Mouse (Mus musculus): ENCODE measurements at regions not wholly inside any gene's neighbourhood (a gene's known extent, or its start where the extent isn't known, plus 50 kb on each side); places are given as distances from the start of the nearest gene placed in this dataset.

DNA sequence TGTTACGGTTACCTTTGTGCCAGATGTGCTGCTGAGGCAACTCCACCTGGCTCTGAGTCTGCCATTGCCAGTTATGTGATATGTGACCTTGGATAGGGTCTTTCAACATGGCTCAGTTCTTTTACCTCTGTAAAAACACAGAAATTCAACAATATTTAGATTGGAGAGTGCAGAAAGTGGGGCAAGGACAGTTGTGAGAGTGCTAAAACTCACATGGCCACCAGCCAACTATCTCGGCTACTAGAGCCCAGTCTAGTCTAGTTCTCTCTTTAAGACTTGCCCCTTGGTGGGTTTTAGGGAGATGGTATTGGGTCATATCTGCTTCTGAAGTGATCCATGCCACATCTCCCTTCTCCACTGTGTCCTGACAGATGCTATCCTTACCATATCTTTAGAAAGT is 233.0 kb downstream of the Phf14 start:
- DNase-seq (ENCODE audit: low spot score): no peak

DNA sequence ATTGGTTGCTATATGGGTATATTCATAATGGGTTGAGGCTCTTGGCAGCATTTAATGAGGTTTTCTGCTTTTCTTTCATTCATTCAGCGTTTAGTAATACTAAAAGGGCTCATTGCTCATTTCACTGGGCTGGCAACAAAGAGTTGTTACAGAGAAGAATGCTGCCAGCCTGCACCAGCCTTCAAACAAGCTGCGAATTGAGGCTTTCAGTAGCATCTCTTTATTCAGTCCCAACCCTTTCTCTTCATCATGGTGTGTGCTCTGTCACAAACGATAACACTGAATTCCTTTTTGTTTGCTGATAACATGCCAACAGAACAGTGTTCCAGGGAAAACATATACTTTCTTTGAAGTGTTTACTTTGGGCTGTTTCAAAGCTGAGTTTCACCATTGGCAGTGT is 237.6 kb downstream of the Phf14 start:
- DNase-seq (ENCODE audit: low spot score): no peak

DNA sequence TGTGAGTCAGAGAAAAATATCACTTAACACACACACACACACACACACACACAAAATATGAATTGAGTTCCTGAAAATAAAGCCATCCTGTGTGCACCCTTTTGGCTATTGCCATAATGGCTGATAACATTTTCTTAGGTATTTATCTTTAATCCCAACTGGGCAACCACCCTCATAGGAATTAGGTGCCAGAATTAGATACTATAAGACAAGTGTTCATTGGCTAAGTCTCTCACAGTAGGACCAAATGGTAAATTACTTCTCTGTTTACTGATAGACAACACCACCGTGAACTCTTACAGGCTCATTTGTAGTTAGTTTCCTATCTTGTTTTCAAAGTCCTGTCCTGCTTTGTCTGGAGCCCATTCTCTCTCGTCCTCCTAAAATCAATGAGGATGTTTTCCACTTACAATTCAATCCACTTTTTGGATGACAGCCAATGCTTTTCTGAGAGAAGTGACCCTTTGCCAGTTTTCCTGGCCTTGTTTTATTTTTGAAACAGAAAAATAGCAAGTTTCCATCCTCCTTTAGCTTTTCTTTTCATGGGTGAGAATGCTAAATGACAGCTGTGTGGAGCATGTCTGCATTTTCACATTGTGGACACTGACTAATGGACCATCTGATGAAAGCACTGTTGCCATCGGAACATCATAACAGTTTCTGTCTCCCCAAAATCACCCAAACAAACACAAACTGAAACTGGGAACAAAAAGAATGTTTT is 243.2 kb downstream of the Phf14 start:
- DNase-seq (ENCODE audit: low spot score): no peak

DNA sequence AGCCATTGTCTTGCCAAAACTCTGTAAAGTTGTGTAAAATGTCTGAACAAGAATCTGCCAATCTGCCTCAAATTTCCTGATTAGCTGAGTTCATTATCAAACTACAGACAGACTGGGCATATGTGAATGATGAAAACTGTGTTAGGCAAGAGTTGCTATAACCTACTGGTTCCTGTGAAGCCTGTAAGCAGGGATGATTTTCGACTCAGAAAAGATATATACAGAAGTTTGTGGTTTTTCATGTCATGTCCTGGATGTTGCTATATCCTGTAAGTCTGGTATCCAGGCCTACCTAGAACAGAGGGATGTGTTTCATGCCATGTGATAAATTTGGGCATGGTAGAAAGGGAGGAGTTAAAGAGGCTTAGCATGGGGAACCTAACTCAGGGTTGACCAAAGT is 256.4 kb downstream of the Phf14 start:
- DNase-seq (ENCODE audit: low spot score): no peak

GRCm38 (mm10) chr6:12168533-12168932 is 260.9 kb downstream of the Phf14 start:
- DNase-seq (ENCODE audit: low spot score): no peak

DNA sequence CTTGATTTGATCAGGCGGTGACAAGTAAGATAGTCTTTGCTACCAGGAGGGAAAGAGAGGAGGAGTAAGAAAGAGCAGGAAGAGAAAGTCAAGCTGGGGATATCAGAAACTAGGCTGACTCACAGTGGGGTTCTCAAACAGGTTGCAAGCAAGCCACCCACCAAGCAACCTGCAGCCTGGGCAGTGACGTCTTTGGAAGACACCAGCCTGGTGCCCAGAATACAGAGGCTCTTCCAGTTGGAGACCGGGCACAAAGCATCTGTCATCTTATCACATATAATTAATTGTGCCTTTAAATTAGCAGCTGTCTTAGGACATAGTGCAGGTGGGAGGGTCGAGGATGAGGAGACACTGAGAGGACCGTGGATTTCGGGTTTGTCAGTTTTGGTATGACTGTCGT is 261.8 kb downstream of the Phf14 start:
- DNase-seq (ENCODE audit: low spot score): no peak

- no peak for DNase-seq (ENCODE audit: low spot score)
These were observed 263.1 kb downstream of the Phf14 start for GRCm38 (mm10) chr6:12170722-12171121.

DNA sequence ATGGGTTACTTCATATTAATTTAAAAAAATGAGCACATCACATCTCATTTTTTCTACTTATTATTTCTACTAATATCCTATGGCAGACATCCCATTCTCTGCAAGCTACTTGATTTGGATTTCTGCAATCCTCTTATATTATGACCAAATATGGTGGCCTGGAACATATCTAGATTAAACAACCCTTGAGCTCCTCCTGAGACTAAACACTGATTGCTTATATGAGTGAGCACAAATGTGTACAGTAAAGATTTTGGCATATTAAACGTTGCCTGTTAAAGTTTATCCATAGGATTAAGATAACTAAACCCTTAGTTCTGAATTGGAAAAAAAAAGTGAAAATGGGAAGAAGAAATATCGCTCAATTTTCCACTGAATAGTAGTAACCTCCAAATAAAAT is 263.6 kb downstream of the Phf14 start:
- no peak for DNase-seq (ENCODE audit: low spot score)

DNA sequence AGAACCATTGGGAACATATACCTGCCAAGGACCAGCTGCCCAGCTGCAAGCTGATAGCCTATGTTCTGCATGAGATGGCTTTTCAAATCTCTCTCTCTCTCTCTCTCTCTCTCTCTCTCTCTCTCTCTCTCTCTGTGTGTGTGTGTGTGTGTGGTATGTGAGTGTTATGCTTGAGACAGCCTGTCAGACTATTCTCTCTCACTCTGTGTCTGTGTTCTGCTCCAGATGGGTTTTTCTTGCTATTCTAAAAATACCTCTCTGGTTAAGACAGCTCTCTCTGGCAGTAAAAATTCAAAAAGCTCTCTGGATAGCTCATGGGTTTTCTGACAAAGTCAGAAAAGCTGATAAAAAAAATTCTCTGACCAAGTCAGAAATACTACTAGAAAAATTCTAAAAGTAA is 270.4 kb downstream of the Phf14 start:
- no peak for DNase-seq (ENCODE audit: low spot score)

DNA sequence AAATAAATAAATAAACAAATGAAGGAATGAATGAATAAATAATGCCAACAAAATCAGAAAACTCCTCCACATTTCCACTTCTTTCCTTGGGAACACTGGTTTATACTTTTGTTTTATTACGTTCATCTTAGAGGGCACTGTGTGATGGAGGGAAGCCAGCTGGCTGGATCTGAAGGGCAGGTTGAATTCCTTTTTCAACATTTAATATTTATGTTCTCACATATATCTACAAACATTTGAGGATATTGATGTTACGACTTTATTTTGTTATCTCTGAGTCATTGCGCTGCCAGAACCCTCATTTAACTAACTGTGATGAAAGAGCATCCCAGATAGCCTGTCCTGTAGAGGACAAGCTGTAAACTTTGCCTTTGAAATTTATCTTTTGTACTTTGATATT is 273.3 kb downstream of the Phf14 start:
- no peak for DNase-seq (ENCODE audit: low spot score)

DNA sequence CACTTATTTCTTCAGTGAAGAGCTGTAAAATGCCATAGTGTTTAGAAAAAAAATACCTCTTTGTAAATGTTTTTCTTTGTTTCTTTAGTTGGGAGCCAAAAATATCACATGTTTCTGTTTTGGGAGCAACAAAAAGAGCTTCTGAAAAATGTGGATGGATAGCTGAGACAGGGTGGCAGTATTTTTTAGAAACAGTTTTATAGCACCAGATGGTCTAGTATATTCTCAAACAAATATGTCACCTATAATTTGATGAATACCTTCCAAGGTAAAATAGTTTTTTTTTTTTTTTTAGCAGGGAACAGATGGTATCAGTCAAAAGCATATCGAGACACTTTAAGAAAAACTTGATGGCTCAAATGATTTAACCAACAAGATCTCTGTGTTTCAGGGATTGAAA is 302.6 kb downstream of the Phf14 start:
- no peak for DNase-seq (ENCODE audit: low spot score)

GRCm38 (mm10) chr6:12214526-12215177 is 307.0 kb downstream of the Phf14 start:
- no peak for DNase-seq (ENCODE audit: low spot score)

DNA sequence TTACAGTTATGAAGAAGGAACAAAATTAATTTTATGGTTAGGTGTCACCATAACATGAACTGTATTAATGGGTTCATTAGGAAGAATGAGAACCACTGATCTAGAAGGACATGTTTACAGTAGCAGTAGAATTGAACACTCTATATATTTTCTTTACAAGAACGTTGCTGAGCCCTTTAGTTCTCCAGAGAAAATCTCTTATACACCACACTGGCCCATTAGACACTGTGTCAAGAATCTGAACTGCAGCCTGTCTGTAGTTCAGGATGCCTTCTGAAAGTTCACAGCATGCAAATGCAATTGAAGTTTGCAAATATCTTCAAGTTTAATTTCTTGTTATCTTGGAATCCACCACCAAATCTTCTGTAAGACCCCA is 307.6 kb downstream of the Phf14 start:
- no peak for DNase-seq (ENCODE audit: low spot score)

- DNase-seq (ENCODE audit: low spot score): no peak
These were observed 336.5 kb downstream of the Phf14 start for GRCm38 (mm10) chr6:12244151-12244550.

GRCm38 (mm10) chr6:12247975-12248374 is 340.4 kb downstream of the Phf14 start:
- no peak for DNase-seq (ENCODE audit: low spot score)

- no peak for DNase-seq (ENCODE audit: low spot score)
These were observed 341.0 kb downstream of the Phf14 start for GRCm38 (mm10) chr6:12248599-12248998.

DNA sequence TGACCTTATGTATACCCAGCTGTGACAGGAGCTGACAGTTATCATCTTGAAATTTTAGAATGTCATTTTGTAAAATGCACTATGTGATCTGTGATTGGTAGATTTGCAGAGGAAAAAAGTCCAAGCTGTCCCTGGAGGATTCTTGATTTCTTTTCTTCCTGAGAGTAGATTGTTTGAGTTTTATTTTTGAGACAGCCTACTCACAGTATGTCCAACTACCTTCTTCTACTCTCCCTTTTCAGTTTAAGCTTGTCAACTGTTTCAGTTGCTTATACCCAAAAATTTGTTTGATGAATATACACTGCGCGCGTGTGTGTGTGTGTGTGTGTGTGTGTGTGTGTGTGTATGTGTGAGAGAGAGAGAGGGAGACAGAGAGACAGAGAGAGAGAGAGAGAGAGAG is 346.9 kb downstream of the Phf14 start:
- no peak for DNase-seq (ENCODE audit: low spot score)

GRCm38 (mm10) chr6:12255434-12255833 is 347.8 kb downstream of the Phf14 start:
- peak; percentile 26 for DNase-seq (ENCODE audit: low spot score)

GRCm38 (mm10) chr6:12258273-12258672 is 350.7 kb downstream of the Phf14 start:
- peak; percentile 39 for DNase-seq (ENCODE audit: low spot score)

DNA sequence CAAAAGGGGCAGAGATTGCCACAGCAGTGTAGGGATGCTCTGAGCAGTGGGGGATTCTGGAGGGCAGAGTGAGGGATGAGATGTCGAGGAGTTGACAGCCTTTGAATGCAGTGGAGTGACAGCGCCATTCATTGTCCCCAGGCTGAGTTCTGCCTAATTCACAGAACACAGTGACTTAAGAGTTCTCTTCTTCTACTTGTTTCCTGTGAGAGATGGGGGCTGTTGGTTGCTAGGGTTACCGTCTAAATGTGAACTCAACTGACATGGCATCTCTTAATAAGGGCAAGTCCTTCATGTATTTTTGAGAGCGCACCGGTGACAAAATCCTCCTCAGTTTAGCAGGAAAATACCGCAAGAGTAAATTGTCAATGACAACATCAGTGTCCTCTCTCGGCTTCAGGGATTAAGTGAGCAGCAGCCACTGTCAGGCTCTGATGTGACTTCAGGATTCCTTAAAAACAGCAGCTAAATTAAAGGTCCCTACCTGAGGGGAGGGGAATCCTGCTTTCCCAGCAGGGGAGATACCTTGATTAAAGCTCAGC is 351.4 kb downstream of the Phf14 start:
- DNase-seq (ENCODE audit: low spot score): peak; percentile 50

GRCm38 (mm10) chr6:12259629-12260028 is 352.0 kb downstream of the Phf14 start:
- peak; percentile 10 for DNase-seq (ENCODE audit: low spot score)

DNA sequence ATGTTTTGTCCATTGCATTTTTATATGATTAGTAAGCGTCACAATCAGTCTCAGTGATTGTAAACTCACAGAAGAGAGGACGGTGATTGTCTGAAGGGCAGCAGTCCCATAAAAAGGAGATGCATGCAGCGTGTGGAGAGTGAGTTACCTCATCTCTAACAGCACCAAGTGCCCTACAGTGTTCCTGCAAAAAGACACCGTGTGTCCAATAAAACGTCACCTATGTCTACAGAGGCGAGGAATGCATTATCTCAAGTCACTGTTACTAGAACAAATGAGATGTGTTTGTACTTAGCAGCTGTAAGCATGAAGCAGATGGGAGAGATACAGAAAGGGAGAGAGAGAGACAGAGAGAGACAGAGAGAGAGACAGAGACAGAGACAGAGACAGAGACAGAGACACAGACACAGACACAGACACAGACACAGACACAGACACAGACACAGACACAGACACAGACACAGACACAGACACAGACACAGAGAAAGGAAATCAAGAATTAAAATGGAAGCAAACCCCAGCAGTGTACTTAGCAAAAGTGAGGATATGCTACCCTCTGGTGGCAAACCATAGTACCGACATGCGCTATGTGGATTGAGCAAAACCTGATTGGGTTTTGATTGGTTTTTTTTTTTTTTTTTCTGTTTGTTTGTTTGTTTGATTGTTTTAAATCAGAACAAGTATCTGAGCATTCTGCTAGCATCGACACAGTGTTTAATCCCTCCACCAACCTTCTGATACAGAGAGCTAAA is 352.9 kb downstream of the Phf14 start:
- DNase-seq (ENCODE audit: low spot score): peak; percentile 80

Data from embryo, embryonic 10.5 days (tissue).